Mouse (Mus musculus) embryonic facial prominence, embryonic 14.5 days (tissue): ENCODE measurements around the gene Tcf25. TPM values are rescaled to one million over a fixed set of nuclear protein-coding genes. Genes with fewer than 3 reads are reported as not detected.
A peak's percentile ranks its signal among the peaks of the same experiment; 100 is the strongest.

ENCODE experiments used
- ATAC-seq: fragments of 200-750 bp; cut with Nextera tagmentation; 2 replicates; pipeline ENCODE4 v1.8.0; 2017; ENCODE audit warnings: low read depth, moderate number of reproducible peaks, moderate TSS enrichment
- DNase-seq: peaks from one replicate; pipeline ENCODE4 v3.0.0-alpha.2; 2015; ENCODE audit warnings: low spot score
- H3K27ac ChIP-seq: fragments of 300-500 bp; sonication (generic); replicated peaks from 2 replicates; pipeline ENCODE4 v1.5.1; 2014; ENCODE audit warnings: low read depth, mild to moderate bottlenecking, low read length, moderate library complexity
- H3K27me3 ChIP-seq: fragments of 300-500 bp; sonication (generic); replicated peaks from 2 replicates; pipeline ENCODE4 v1.6.1; 2014; ENCODE audit warnings: low read length; ENCODE audit not compliant: control insufficient read depth, insufficient read depth
- H3K36me3 ChIP-seq: fragments of 300-500 bp; sonication (generic); 2 replicates; pipeline ENCODE4 v1.6.1; 2014; ENCODE audit warnings: low read length, mixed read lengths; ENCODE audit not compliant: control insufficient read depth, insufficient read depth
- H3K4me1 ChIP-seq: fragments of 300-500 bp; sonication (generic); 2 replicates; pipeline ENCODE4 v1.6.1; 2014; ENCODE audit warnings: antibody characterized with exemption, low read length; ENCODE audit not compliant: control insufficient read depth, insufficient read depth
- H3K4me2 ChIP-seq: fragments of 300-500 bp; sonication (generic); 2 replicates; pipeline ENCODE4 v1.6.1; 2014; ENCODE audit warnings: low read depth, mild to moderate bottlenecking, low read length, moderate library complexity, mixed read lengths
- H3K4me3 ChIP-seq: fragments of 300-500 bp; sonication (generic); 2 replicates; pipeline ENCODE4 v1.5.1; 2014; ENCODE audit warnings: low read depth, mild to moderate bottlenecking, low read length
- H3K9ac ChIP-seq: fragments of 300-500 bp; sonication (generic); 2 replicates; pipeline ENCODE4 v1.6.1; 2014; ENCODE audit warnings: low read depth, mild to moderate bottlenecking, low read length, moderate library complexity, mixed read lengths
- H3K9me3 ChIP-seq: fragments of 300-500 bp; sonication (generic); 2 replicates; pipeline ENCODE4 v1.6.1; 2016; ENCODE audit warnings: low read length; ENCODE audit not compliant: control insufficient read depth
- WGBS: fragments of 180-500 bp; shearing (Covaris S2); extraction: QIAGEN DNeasy Blood & Tissue Kit; methylation state at CpG from one replicate; pipeline ENCODE4 v1.1.7; 2014; 5-methylcytosine and 5-hydroxymethylcytosine counted together
- polyA plus RNA-seq: library from polyadenylated mRNA; unstranded; fragments of >200 nt; fragmentation: Nextera tagmentation; extraction: Ambion mirVana; gene quantifications from 2 replicates; pipeline ENCODE4 v1.2.1, GENCODE M21; 2014

Tcf25 gene
- polyA plus RNA-seq, 1 experiment from 2014 or later: 163 TPM

DNA sequence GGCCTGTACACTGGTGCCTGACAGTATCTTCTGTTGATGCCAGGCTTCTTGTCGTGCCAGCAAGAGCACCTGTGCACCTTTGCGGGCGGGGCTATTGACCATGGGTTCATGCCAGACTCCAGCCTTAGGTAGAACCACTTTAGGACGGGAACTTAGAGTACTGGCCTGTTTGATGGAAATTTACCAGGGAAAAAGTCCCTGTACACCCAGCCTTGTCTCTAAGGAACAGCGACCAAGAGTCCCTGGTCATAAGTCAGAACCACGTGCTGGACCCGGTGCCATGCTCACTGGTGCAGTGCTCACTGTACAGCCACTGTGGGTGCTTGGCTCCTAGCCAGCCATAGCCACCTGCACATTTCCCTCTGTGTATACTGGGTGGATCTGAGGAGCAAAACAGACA lies 15.5 kb downstream of the Tcf25 start:
- Histone ChIP-seq H3K27ac (no peak overlapping the region), H3K9me3 (no peaks in the 10 kb centered on the region), H3K4me3 (no peak overlapping the region), H3K27me3 (no peaks in the 10 kb centered on the region), H3K4me1 (no peaks in the 10 kb centered on the region), H3K9ac (no peak overlapping the region), H3K36me3 (peaks cover 100% of the 10 kb centered on the region), H3K4me2 (no peak overlapping the region)
- 92% methylated on average over 7 of the region's 7 CpGs for WGBS
- no peak for ATAC-seq
- no peak for DNase-seq

DNA sequence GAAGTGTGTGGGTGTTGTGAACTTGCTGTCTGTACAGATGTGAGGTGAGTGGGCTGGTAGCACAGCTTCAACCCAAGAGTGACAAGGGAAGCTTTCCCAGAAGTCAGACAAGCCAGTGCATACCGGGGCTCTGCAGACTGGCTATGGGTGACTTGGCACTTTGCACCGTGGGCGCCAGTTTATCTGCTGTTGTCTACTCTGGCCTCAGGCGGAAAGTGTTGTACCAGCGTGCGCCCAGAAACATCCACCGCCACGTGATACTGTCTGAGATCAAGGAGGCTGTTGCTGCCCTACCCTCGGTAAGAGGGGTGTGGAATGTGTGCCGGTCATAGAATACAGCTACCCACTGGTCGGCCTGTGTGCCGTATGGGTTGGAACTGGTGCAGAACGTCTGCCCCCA lies 24.8 kb downstream of the Tcf25 start:
- Histone ChIP-seq H3K27me3 (no peaks in the 10 kb centered on the region), H3K9ac (no peak overlapping the region), H3K9me3 (no peaks in the 10 kb centered on the region), H3K4me2 (no peak overlapping the region), H3K36me3 (peaks cover 95% of the 10 kb centered on the region), H3K27ac (no peak overlapping the region), H3K4me3 (no peak overlapping the region), H3K4me1 (no peaks in the 10 kb centered on the region)
- no peak for DNase-seq
- no peak for ATAC-seq
- WGBS: 90% methylated on average over 13 of the region's 13 CpGs

DNA sequence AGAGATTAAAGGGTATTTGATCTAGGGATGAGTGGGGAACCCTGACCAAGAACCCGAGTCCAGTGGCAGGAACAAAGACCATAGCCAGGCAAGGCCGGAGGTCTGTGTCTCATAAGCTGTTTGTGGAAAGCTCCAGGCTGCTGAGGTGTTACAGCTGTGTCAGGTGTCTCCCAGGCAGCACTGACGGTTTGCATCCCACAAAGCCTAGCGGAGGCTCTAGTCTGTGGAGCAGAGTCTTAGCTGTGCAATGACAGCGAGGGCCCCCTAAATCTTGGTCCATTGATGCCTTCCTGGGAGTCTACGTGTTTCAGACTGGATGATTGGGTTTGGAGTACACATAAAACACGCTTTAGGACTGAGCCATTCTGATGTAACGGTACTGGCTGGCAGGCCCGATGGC lies 28.4 kb downstream of the Tcf25 start:
- H3K27me3 ChIP-seq: no peaks in the 10 kb centered on the region
- H3K27ac ChIP-seq: no peak overlapping the region
- 91% methylated on average over 9 of the region's 9 CpGs for WGBS
- H3K4me1 ChIP-seq: no peaks in the 10 kb centered on the region; the same call in 1 of the 2 replicates
- H3K9ac ChIP-seq: no peak overlapping the region
- DNase-seq (no peak), ATAC-seq (no peak)
- H3K4me3 ChIP-seq: no peak overlapping the region
- no peaks in the 10 kb centered on the region for H3K9me3 ChIP-seq
- H3K36me3 ChIP-seq: peaks cover 61% of the 10 kb centered on the region
- H3K4me2 ChIP-seq: no peak overlapping the region

DNA sequence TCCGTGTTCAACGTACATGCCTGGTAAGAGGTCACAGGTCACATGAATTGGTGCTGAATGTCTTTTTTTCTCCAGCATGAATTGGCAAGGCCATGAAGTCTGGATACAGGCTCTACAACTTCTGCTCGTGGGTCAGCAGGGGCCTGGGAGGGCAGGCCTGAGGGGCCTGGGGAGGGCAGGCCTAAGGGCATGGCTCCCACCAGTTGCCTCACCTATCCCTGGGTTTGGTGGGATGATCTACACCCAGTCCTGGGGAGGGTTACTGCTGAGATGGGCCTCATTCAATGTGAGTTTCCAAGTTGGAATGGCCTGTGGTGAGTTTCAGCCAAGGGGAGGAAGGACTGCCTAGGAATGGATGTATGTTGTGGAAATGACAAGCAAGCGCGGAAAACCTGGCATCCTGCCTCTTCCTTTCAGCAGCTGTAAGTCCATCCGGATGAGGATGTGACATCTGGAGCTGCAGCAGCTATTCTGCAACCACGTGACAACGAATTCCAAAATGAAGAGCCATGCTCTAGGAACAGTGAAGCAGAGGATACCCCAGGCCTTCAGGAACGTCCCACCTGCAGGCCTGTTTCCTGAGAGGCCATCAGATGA lies 29.3 kb downstream of the Tcf25 start:
- 81% methylated on average over 9 of the region's 9 CpGs for WGBS
- H3K4me1 ChIP-seq: no peaks in the 10 kb centered on the region; the same call in 1 of the 2 replicates
- ATAC-seq (no peak), DNase-seq (no peak)
- H3K27ac ChIP-seq: no peak overlapping the region
- no peak overlapping the region for H3K4me2 ChIP-seq
- H3K4me3 ChIP-seq: no peak overlapping the region
- no peak overlapping the region for H3K9ac ChIP-seq
- H3K9me3 ChIP-seq: no peaks in the 10 kb centered on the region
- H3K27me3 ChIP-seq: no peaks in the 10 kb centered on the region
- peaks cover 54% of the 10 kb centered on the region for H3K36me3 ChIP-seq

DNA sequence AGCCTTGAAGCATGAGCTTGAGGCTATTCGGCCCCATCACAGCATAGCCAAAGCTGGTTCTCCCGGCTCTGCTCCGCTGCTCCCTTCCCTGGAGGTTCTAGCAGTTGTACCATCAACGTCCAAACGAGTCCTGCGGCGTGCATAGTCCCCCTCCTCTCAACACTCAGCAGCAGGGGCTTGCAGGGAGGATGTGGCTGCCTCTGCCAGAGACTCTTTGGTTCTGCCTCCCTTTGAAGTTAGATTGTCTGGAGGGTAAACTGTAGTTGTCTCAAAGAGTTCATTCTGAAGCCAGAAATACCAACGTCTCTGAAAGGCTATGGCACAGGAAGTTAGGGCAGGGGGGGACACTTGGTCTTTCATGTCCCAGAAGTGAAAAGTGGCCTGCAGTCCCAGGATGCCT lies 31.0 kb downstream of the Tcf25 start:
- Histone ChIP-seq H3K4me2 (no peak overlapping the region), H3K9ac (no peak overlapping the region), H3K27ac (no peak overlapping the region), H3K4me1 (no peaks in the 10 kb centered on the region; the same call in 1 of the 2 replicates), H3K27me3 (peaks cover 6% of the 10 kb centered on the region), H3K4me3 (no peak overlapping the region), H3K36me3 (peaks cover 37% of the 10 kb centered on the region), H3K9me3 (no peaks in the 10 kb centered on the region)
- 39% methylated on average over 8 of the region's 8 CpGs for WGBS
- ATAC-seq: no peak
- no peak for DNase-seq

DNA sequence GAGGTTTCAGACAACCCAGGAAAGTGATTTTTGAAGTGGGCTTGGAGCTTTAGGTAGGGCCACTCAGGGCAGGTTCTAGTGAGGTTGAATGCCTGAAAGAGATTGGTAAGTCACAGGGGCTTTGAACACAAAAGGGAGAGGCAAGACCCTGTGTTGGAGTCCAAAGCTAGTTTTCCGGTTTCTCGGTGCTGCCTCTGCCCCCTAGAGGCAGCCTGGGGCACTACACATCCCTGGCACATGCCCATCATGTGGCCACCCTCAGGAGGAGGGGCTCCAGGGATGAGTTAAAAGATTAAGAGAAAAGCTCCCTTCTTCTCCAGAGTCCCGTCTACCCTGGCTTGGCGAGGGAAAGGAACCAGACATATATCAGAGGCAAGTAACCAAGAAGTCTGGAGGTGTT lies 33.2 kb downstream of the Tcf25 start, which contains the start of gene Mc1r:
TSS of gene Mc1r (plus strand) at position 322 of the 400 bp plus-strand sequence.
- 0 out of 2 replicates have a peak within 1 kb of the TSS, but pooled peaks have one; percentile 10 for H3K4me2 ChIP-seq
- peaks cover 29% of the 10 kb centered on the region for H3K27me3 ChIP-seq
- WGBS: 10% methylated on average over 4 of the region's 4 CpGs
- peaks cover 5% of the 10 kb centered on the region; the same call in 1 of the 2 replicates for H3K4me1 ChIP-seq
- H3K9ac ChIP-seq: no peak within 1 kb of the TSS
- peaks cover 16% of the 10 kb centered on the region for H3K36me3 ChIP-seq
- H3K4me3 ChIP-seq: no peak within 1 kb of the TSS
- H3K9me3 ChIP-seq: no peaks in the 10 kb centered on the region
- ATAC-seq (no peak), DNase-seq (peak; percentile 27)
- no peak within 1 kb of the TSS for H3K27ac ChIP-seq

DNA sequence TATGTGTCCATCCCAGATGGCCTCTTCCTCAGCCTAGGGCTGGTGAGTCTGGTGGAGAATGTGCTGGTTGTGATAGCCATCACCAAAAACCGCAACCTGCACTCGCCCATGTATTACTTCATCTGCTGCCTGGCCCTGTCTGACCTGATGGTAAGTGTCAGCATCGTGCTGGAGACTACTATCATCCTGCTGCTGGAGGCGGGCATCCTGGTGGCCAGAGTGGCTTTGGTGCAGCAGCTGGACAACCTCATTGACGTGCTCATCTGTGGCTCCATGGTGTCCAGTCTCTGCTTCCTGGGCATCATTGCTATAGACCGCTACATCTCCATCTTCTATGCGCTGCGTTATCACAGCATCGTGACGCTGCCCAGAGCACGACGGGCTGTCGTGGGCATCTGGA lies 34.1 kb downstream of the Tcf25 start:
- H3K9me3 ChIP-seq: no peaks in the 10 kb centered on the region
- H3K9ac ChIP-seq: no peak overlapping the region
- peaks cover 9% of the 10 kb centered on the region; the same call in 1 of the 2 replicates for H3K4me1 ChIP-seq
- peaks cover 37% of the 10 kb centered on the region for H3K27me3 ChIP-seq
- no peak for ATAC-seq
- DNase-seq: no peak
- 96% methylated on average over 13 of the region's 13 CpGs for WGBS
- no peak overlapping the region for H3K4me3 ChIP-seq
- peaks cover 7% of the 10 kb centered on the region for H3K36me3 ChIP-seq
- no peak overlapping the region for H3K4me2 ChIP-seq
- no peak overlapping the region for H3K27ac ChIP-seq

DNA sequence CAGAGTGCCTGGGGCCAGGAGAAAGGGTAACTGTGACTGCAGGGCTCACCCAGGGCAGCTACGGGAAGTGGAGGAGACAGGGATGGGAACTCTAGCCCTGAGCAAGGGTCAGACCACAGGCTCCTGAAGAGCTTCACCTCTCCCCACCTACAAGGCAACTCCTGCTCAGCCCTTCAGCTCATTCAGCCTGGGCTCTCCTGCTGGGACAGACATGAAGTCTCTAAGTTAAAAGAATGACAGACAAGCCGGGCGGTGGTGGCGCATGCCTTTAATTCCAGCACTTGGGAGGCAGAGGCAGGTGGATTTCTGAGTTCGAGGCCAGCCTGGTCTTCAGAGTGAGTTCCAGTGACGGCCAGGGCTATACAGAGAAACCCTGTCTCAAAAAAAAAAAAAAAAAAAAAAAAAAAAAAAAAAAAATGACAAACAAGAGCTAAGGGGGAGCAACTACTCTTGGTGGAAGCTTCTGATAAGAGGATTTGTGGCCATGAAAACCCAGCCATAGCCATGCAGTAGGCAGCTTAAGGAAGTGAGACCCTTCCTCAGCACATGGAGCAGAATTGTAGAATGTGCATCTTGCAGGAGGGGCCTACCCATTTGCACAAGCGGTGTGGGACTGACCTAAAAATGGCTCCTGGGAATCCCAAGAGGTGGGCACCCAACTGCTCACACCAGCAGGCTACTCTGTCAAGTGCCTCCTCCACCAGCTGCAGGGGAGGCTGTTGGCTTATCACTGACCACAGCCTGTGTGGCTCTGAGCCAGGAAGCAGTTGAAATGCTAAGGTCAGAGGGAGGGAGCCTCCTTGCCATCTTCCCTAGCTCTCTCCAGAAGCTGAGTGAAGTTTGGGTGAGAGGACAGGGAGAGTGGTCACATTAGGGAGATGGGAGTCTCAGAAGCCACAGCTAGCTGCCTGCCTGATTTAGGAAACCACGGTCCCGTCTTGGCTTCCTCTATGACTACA lies 35.3 kb downstream of the Tcf25 start:
- DNase-seq (no peak), ATAC-seq (no peak)
- 69% methylated on average over 9 of the region's 9 CpGs for WGBS
- no peak overlapping the region for H3K4me3 ChIP-seq
- H3K4me2 ChIP-seq: no peak overlapping the region
- no peaks in the 10 kb centered on the region for H3K36me3 ChIP-seq
- H3K9ac ChIP-seq: no peak overlapping the region
- H3K27ac ChIP-seq: no peak overlapping the region
- H3K9me3 ChIP-seq: no peaks in the 10 kb centered on the region
- H3K4me1 ChIP-seq: peaks cover 9% of the 10 kb centered on the region; the same call in 1 of the 2 replicates
- H3K27me3 ChIP-seq: peaks cover 47% of the 10 kb centered on the region
